Mouse (Mus musculus) urinary bladder, postnatal 14 days (tissue): ENCODE data around the gene Gucd1.
"Not testable (repeated sequence)": the region's sequence is repeated elsewhere in the genome, so short reads cannot be mapped to it uniquely, and the experiment has no call there.

Experiments
- DNase-seq: peaks from one replicate; pipeline ENCODE4 v3.0.0; 2021; ENCODE audit warnings: low spot score

Gucd1 gene

GRCm38 (mm10) chr10:75365231-75365633 is 152.5 kb downstream of the Gucd1 start:
- no peak for DNase-seq

GRCm38 (mm10) chr10:75364796-75365195 is 153.0 kb downstream of the Gucd1 start:
- no peak for DNase-seq

GRCm38 (mm10) chr10:75364214-75364690 is 153.5 kb downstream of the Gucd1 start:
- peak; percentile 7 for DNase-seq

- DNase-seq, result no peak
Observed at GRCm38 (mm10) chr10:75355341-75355740, 162.4 kb downstream of the Gucd1 start.

- DNase-seq, result not testable (repeated sequence)
Observed at GRCm38 (mm10) chr10:75353838-75354241, 163.9 kb downstream of the Gucd1 start.

- DNase-seq, result no peak
Observed at GRCm38 (mm10) chr10:75352541-75352940, 165.2 kb downstream of the Gucd1 start.

- no peak for DNase-seq
Observed at GRCm38 (mm10) chr10:75350564-75350963, 167.2 kb downstream of the Gucd1 start.

- DNase-seq, result no peak
Observed at GRCm38 (mm10) chr10:75345265-75345664, 172.5 kb downstream of the Gucd1 start.

GRCm38 (mm10) chr10:75344563-75344962 is 173.2 kb downstream of the Gucd1 start:
- not testable (repeated sequence) for DNase-seq

GRCm38 (mm10) chr10:75341936-75342335 is 175.8 kb downstream of the Gucd1 start:
- no peak for DNase-seq

- DNase-seq, result no peak
Observed at GRCm38 (mm10) chr10:75339377-75339776, 178.4 kb downstream of the Gucd1 start.

- no peak for DNase-seq
Observed at GRCm38 (mm10) chr10:75338852-75339251, 178.9 kb downstream of the Gucd1 start.

GRCm38 (mm10) chr10:75337231-75337630 is 180.5 kb downstream of the Gucd1 start:
- no peak for DNase-seq

GRCm38 (mm10) chr10:75335075-75335474 is 182.7 kb downstream of the Gucd1 start:
- DNase-seq, result no peak

- DNase-seq, result no peak
Observed at GRCm38 (mm10) chr10:75334175-75334574, 183.6 kb downstream of the Gucd1 start.

- DNase-seq, result no peak
Observed at GRCm38 (mm10) chr10:75333176-75333776, 184.5 kb downstream of the Gucd1 start.

GRCm38 (mm10) chr10:75332268-75332667 is 185.5 kb downstream of the Gucd1 start:
- no peak for DNase-seq

- DNase-seq, result no peak
Observed at GRCm38 (mm10) chr10:75328201-75328704, 189.5 kb downstream of the Gucd1 start.

- DNase-seq, result no peak
Observed at GRCm38 (mm10) chr10:75327081-75327480, 190.7 kb downstream of the Gucd1 start.

GRCm38 (mm10) chr10:75326553-75326952 is 191.2 kb downstream of the Gucd1 start:
- peak; percentile 75 for DNase-seq

- DNase-seq, result no peak
Observed at GRCm38 (mm10) chr10:75325821-75326220, 192.0 kb downstream of the Gucd1 start.

GRCm38 (mm10) chr10:75324391-75324790 is 193.4 kb downstream of the Gucd1 start:
- DNase-seq, result no peak

GRCm38 (mm10) chr10:75323986-75324385 is 193.8 kb downstream of the Gucd1 start:
- no peak for DNase-seq

- DNase-seq, result no peak
Observed at GRCm38 (mm10) chr10:75322966-75323365, 194.8 kb downstream of the Gucd1 start.
